In the genomic region with DNA sequence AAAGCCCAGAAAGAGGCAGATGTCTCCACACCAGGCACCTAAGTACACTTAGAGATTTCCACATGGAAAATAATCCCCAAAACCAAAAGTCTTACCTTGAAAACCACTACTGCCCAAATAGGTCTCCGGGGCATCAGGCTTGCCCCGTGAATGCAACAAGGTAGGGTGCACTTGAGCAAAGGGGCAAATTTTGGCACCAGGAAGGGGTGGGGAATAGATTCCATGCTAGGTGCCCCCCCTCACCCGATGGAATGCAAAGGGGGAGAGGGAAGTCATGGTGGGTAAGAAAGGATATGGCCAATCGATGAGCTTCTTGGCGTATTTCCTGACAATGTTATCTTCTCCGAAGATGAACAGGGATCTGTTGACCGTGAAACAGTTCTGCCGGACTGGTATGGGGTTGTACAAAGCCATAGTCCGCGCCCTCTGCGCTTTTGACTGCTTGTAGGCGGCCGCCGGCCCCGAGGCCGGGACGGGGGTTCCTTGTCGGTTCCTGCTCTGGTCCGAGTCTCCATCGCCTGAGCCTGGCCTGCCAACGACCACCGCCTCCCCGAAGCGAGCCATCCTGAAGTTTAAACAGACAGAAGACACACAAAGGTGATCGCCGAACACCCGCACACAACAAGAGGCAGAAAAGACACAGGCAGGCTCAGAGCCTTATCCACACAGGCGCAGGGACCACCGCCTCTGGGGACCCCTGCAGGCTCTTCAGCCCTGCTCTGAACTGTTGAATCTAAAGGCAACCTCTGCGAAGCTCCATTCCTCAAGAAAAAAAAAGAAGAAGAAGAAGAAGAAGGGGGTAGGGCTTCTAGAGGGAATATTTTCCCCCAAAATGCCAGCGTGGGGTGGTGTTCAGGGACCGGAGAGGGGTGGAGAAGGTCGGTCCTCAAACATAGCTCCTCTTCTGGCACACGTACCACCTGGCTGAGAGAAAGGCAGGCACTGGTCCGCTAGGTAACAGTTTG, we compare ENCODE assay signal across 8 mouse cellular contexts.
A peak's percentile ranks its signal among the peaks of the same experiment; 100 is the strongest.
DNase-seq lines count a peak whose midpoint lies in the region; ATAC-seq lines count a peak whose summit lies in the region.

No protein-coding gene starts in this region.

- no peak for ATAC-seq in forebrain, embryonic 13.5 days
- ATAC-seq in liver, embryonic 15.5 days (ENCODE audit: insufficient read depth): no peak

- H3K4me3 ChIP-seq in forebrain, embryonic 13.5 days: peak overlapping the region; percentile 51
- H3K4me3 ChIP-seq in liver, embryonic 15.5 days (replicated peaks): peak overlapping the region; percentile 14; the same call in 1 of the 2 replicates

- no peaks in the 10 kb centered on the region for H3K9me3 ChIP-seq in forebrain, embryonic 13.5 days (replicated peaks)
- H3K9me3 ChIP-seq in liver, embryonic 15.5 days (replicated peaks): no peaks in the 10 kb centered on the region

- H3K36me3 ChIP-seq in forebrain, embryonic 13.5 days (ENCODE audit: poor library complexity, severe bottlenecking): no peaks in the 10 kb centered on the region
- H3K36me3 ChIP-seq in liver, embryonic 15.5 days (replicated peaks): no peaks in the 10 kb centered on the region

- H3K4me1 ChIP-seq in forebrain, embryonic 13.5 days: peaks cover 35% of the 10 kb centered on the region
- H3K4me1 ChIP-seq in liver, embryonic 15.5 days (replicated peaks): no peaks in the 10 kb centered on the region

- WGBS in forebrain, embryonic 13.5 days: 16% methylated on average over 35 of the region's 35 CpGs
- 22% methylated on average over 35 of the region's 35 CpGs for WGBS in liver, embryonic 15.5 days (ENCODE audit: insufficient replicate concordance)

- peaks cover 44% of the 10 kb centered on the region for H3K27me3 ChIP-seq in forebrain, embryonic 13.5 days
- peaks cover 78% of the 10 kb centered on the region for H3K27me3 ChIP-seq in liver, embryonic 15.5 days

- H3K4me2 ChIP-seq in forebrain, embryonic 13.5 days: peak overlapping the region; percentile 88
- H3K4me2 ChIP-seq in liver, embryonic 15.5 days: peak overlapping the region; percentile 39; the same call in 1 of the 2 replicates

- peak; percentile 36 for DNase-seq in embryo, embryonic 10.5 days (ENCODE audit: low spot score)
- no peak for DNase-seq in embryo, embryonic 10 days (ENCODE audit: low spot score)
- DNase-seq in 3134 (ENCODE audit: extremely low read depth, insufficient read length, low spot score): peak; percentile 10
- no peak for DNase-seq in thymus, postnatal 0 days (ENCODE audit: low spot score)
- no peak for DNase-seq in spleen, postnatal 10 days (ENCODE audit: low spot score in 2 of 2)
- no peak for DNase-seq in cerebellum, adult 18-20 months

- peak overlapping the region; percentile 68 for H3K9ac ChIP-seq in forebrain, embryonic 13.5 days
- no peak overlapping the region for H3K9ac ChIP-seq in liver, embryonic 15.5 days

- H3K27ac ChIP-seq in forebrain, embryonic 13.5 days: no peak overlapping the region
- no peak overlapping the region for H3K27ac ChIP-seq in liver, embryonic 15.5 days (replicated peaks)

Comparison
In these comparisons a context has a peak if more than half of its experiments do, and no peak if none do; other contexts are left out.
1. DNase-seq: peak in embryo, embryonic 10.5 days (single experiment) and 3134 (single experiment); none in embryo, embryonic 10 days (single experiment), thymus, postnatal 0 days (single experiment), spleen, postnatal 10 days (0 of 2) and cerebellum, adult 18-20 months (0 of 2).